Mouse (Mus musculus): Measurements from ENCODE around the gene Sox13. TPM values are rescaled to one million over a fixed set of nuclear protein-coding genes. Genes with fewer than 3 reads are reported as not detected.

The Sox13 gene
- total RNA-seq, 2 experiments from 2014 or later, result 8.3 to 12.0 TPM

- DNase-seq (ENCODE audit: low spot score in 2 of 2), result no peak
- intact Hi-C loops (cut with DNase I), result no loop called here
Observed at GRCm38 (mm10) chr1:133408880-133409516, 15.2 kb downstream of the Sox13 start.

- no peak for DNase-seq (ENCODE audit: low spot score in 2 of 2)
- intact Hi-C loops (cut with DNase I), result no loop called here
Observed at GRCm38 (mm10) chr1:133408321-133408720, 15.9 kb downstream of the Sox13 start.

- DNase-seq (ENCODE audit: low spot score in 2 of 2), result no peak
- intact Hi-C loops (cut with DNase I), result no loop called here
Observed at GRCm38 (mm10) chr1:133407436-133407835, 16.7 kb downstream of the Sox13 start.

- no peak for DNase-seq (ENCODE audit: low spot score in 2 of 2)
- intact Hi-C loops (cut with DNase I), result no loop called here
Observed at GRCm38 (mm10) chr1:133406614-133407013, 17.6 kb downstream of the Sox13 start.

- intact Hi-C loops (cut with DNase I), result no loop called here
- no peak for DNase-seq (ENCODE audit: low spot score in 2 of 2)
Observed at GRCm38 (mm10) chr1:133404005-133404404, 20.2 kb downstream of the Sox13 start.

- DNase-seq (ENCODE audit: low spot score in 2 of 2), result no peak
Observed at GRCm38 (mm10) chr1:133400014-133400725, 24.0 kb downstream of the Sox13 start.

GRCm38 (mm10) chr1:133397483-133398237 lies 26.5 kb downstream of the Sox13 start:
- DNase-seq (ENCODE audit: low spot score in 2 of 2), result no peak
- intact Hi-C loops (cut with DNase I), result no loop called here

More at GRCm38 (mm10) chr1:133400014-133400725, 24.0 kb downstream of the Sox13 start:
- intact Hi-C loops (cut with DNase I), result no loop called here

- DNase-seq (ENCODE audit: low spot score in 2 of 2), result no peak
- intact Hi-C loops (cut with DNase I), result no loop called here
Observed at GRCm38 (mm10) chr1:133397094-133397482, 27.1 kb downstream of the Sox13 start.

- DNase-seq (ENCODE audit: low spot score in 2 of 2), result no peak
- intact Hi-C loops (cut with DNase I), result no loop called here
Observed at GRCm38 (mm10) chr1:133396693-133397092, 27.5 kb downstream of the Sox13 start.

- DNase-seq (ENCODE audit: low spot score in 2 of 2), result no peak
- intact Hi-C loops (cut with DNase I), result no loop called here
Observed at GRCm38 (mm10) chr1:133394702-133395101, 29.5 kb downstream of the Sox13 start.

- intact Hi-C loops (cut with DNase I), result loop anchor here (5.0 kb wide), 1 partner anchor 35 kb away; the partner anchor contains the start of gene Sox13
- no peak for DNase-seq (ENCODE audit: low spot score in 2 of 2)
Observed at GRCm38 (mm10) chr1:133387539-133388268, 36.5 kb downstream of the Sox13 start.

- intact Hi-C loops (cut with DNase I), result loop anchor here (5.0 kb wide), 1 partner anchor 36 kb away; the partner anchor contains the start of gene Sox13
Observed at GRCm38 (mm10) chr1:133386209-133386608, 38.0 kb downstream of the Sox13 start.

GRCm38 (mm10) chr1:133385506-133385905 lies 38.7 kb downstream of the Sox13 start:
- intact Hi-C loops (cut with DNase I), result loop anchor here (1.0 to 5.0 kb wide), 2 partner anchors 37 to 225 kb away; partner anchors contain the start of genes Snrpe and Sox13
- peak in 1 of 2 experiments; percentile 47 for DNase-seq (ENCODE audit: low spot score in 2 of 2)

More at GRCm38 (mm10) chr1:133386209-133386608, 38.0 kb downstream of the Sox13 start:
- no peak for DNase-seq (ENCODE audit: low spot score in 2 of 2)

GRCm38 (mm10) chr1:133383157-133383783 lies 40.9 kb downstream of the Sox13 start:
- DNase-seq (ENCODE audit: low spot score in 2 of 2), result no peak
- intact Hi-C loops (cut with DNase I), result no loop called here

- intact Hi-C loops (cut with DNase I), result no loop called here
- no peak for DNase-seq (ENCODE audit: low spot score in 2 of 2)
Observed at GRCm38 (mm10) chr1:133382552-133383155, 41.5 kb downstream of the Sox13 start.

GRCm38 (mm10) chr1:133382008-133382407 lies 42.2 kb downstream of the Sox13 start:
- no peak for DNase-seq (ENCODE audit: low spot score in 2 of 2)
- intact Hi-C loops (cut with DNase I), result no loop called here

- DNase-seq (ENCODE audit: low spot score in 2 of 2), result no peak
- intact Hi-C loops (cut with DNase I), result no loop called here
Observed at GRCm38 (mm10) chr1:133380347-133381065, 43.7 kb downstream of the Sox13 start.

- DNase-seq (ENCODE audit: low spot score in 2 of 2), result no peak
- intact Hi-C loops (cut with DNase I), result no loop called here
Observed at GRCm38 (mm10) chr1:133379986-133380320, 44.2 kb downstream of the Sox13 start.

Data from left cerebral cortex, postnatal 36 days (tissue).